Mouse (Mus musculus): ENCODE measurements around the gene D10Jhu81e. TPM values are rescaled to one million over a fixed set of nuclear protein-coding genes. Genes with fewer than 3 reads are reported as not detected.
A peak's percentile ranks its signal among the peaks of the same experiment; 100 is the strongest.

D10Jhu81e gene
- polyA plus RNA-seq, 1 experiment from 2014 or later: 40.9 TPM

- no peak overlapping the region for H3K4me2 ChIP-seq (replicated peaks)
- H3K4me1 ChIP-seq: peaks cover 12% of the 10 kb centered on the region; the same call in 1 of the 2 replicates
- no peak overlapping the region for H3K4me3 ChIP-seq (replicated peaks)
- no peak for ATAC-seq (ENCODE audit: insufficient number of reproducible peaks, low FRiP score, low TSS enrichment, low read depth)
- peaks cover 65% of the 10 kb centered on the region for H3K36me3 ChIP-seq
- H3K27ac ChIP-seq (replicated peaks): 0 out of 2 replicates have a peak overlapping the region, but pooled peaks have one; percentile 7
- H3K9ac ChIP-seq: no peak overlapping the region
- H3K27me3 ChIP-seq: no peaks in the 10 kb centered on the region
- no peaks in the 10 kb centered on the region for H3K9me3 ChIP-seq (replicated peaks)
- WGBS: 84% methylated on average over 12 of the region's 12 CpGs
These were observed 6.9 kb downstream of the D10Jhu81e start for GRCm38 (mm10) chr10:78162646-78163045.

DNA sequence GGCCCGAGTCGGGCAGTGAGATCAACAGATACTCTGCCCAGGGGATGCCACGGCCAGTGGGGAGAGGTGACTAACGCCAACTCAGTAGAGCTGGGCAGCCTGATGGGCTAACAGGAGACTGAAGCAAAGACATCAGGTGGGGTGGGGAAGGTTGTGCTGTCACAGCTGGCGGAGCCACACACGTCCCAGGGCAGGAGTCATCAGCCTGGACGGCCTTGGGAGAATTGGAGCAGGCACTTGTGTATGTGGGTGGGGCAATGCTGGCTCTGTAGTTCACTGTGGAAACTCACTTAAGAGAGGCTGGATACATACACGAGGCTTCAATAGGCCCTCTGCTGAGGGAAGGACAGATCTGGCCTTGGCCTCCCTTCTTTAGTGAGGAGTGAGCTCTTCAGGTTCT lies 8.5 kb downstream of the D10Jhu81e start:
- Histone ChIP-seq H3K4me1 (peaks cover 12% of the 10 kb centered on the region; the same call in 1 of the 2 replicates), H3K36me3 (peaks cover 50% of the 10 kb centered on the region), H3K9me3 (replicated peaks) (no peaks in the 10 kb centered on the region), H3K4me2 (replicated peaks) (no peak overlapping the region), H3K4me3 (replicated peaks) (no peak overlapping the region), H3K27me3 (no peaks in the 10 kb centered on the region), H3K9ac (no peak overlapping the region), H3K27ac (replicated peaks) (no peak overlapping the region)
- 79% methylated on average over 8 of the region's 8 CpGs for WGBS
- ATAC-seq (ENCODE audit: insufficient number of reproducible peaks, low FRiP score, low TSS enrichment, low read depth): no peak

GRCm38 (mm10) chr10:78160369-78161095 lies 9.1 kb downstream of the D10Jhu81e start:
- WGBS: 83% methylated on average over 16 of the region's 16 CpGs
- H3K4me2 ChIP-seq (replicated peaks): no peak overlapping the region
- H3K9me3 ChIP-seq (replicated peaks): no peaks in the 10 kb centered on the region
- peaks cover 12% of the 10 kb centered on the region; the same call in 1 of the 2 replicates for H3K4me1 ChIP-seq
- no peak overlapping the region for H3K27ac ChIP-seq (replicated peaks)
- H3K27me3 ChIP-seq: no peaks in the 10 kb centered on the region
- no peak overlapping the region for H3K9ac ChIP-seq
- peaks cover 45% of the 10 kb centered on the region for H3K36me3 ChIP-seq
- no peak overlapping the region for H3K4me3 ChIP-seq (replicated peaks)
- ATAC-seq (ENCODE audit: insufficient number of reproducible peaks, low FRiP score, low TSS enrichment, low read depth): 0 out of 2 replicates have a peak, but pooled peaks have one; percentile 0

GRCm38 (mm10) chr10:78159906-78160305 lies 9.7 kb downstream of the D10Jhu81e start:
- ATAC-seq (ENCODE audit: insufficient number of reproducible peaks, low FRiP score, low TSS enrichment, low read depth): peak; percentile 77
- Histone ChIP-seq H3K4me2 (replicated peaks) (peak overlapping the region; percentile 44), H3K27me3 (no peaks in the 10 kb centered on the region), H3K9me3 (replicated peaks) (no peaks in the 10 kb centered on the region), H3K9ac (no peak overlapping the region), H3K4me1 (peaks cover 12% of the 10 kb centered on the region; the same call in 1 of the 2 replicates), H3K27ac (replicated peaks) (no peak overlapping the region), H3K4me3 (replicated peaks) (peak overlapping the region; percentile 18; the same call in 1 of the 2 replicates), H3K36me3 (peaks cover 38% of the 10 kb centered on the region)
- 2% methylated on average over 7 of the region's 7 CpGs for WGBS

- ATAC-seq (ENCODE audit: insufficient number of reproducible peaks, low FRiP score, low TSS enrichment, low read depth): peak; percentile 8; the same call in 1 of the 2 replicates
- peak overlapping the region; percentile 18; the same call in 1 of the 2 replicates for H3K4me3 ChIP-seq (replicated peaks)
- H3K4me2 ChIP-seq (replicated peaks): peak overlapping the region; percentile 44
- no peaks in the 10 kb centered on the region for H3K27me3 ChIP-seq
- H3K4me1 ChIP-seq: peaks cover 12% of the 10 kb centered on the region; the same call in 1 of the 2 replicates
- H3K9me3 ChIP-seq (replicated peaks): no peaks in the 10 kb centered on the region
- no peak overlapping the region for H3K27ac ChIP-seq (replicated peaks)
- peaks cover 33% of the 10 kb centered on the region for H3K36me3 ChIP-seq
- 15% methylated on average over 17 of the region's 17 CpGs for WGBS
- no peak overlapping the region; the same call in 1 of the 2 replicates for H3K9ac ChIP-seq
These were observed 10.2 kb downstream of the D10Jhu81e start for GRCm38 (mm10) chr10:78159252-78159878.

DNA sequence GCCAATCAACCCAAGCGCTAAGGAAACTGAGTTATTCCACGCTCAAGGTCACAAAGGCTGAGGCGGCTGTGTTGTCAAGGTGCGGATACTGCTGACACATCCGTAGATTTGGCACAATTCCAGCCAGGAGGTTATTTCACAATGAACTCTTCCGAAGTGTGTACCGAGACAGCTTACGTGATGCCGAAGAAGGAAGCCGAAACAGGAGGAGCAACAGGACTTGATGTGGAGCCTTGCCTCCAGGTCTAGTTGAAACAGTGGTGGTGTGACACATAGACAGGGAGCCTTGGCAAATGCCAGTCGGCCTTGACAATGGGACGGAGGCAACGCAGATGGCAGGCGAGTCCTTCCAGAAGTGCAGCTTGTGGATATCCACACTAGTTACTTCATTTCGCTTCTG lies 11.5 kb downstream of the D10Jhu81e start:
- WGBS: 75% methylated on average over 15 of the region's 15 CpGs

DNA sequence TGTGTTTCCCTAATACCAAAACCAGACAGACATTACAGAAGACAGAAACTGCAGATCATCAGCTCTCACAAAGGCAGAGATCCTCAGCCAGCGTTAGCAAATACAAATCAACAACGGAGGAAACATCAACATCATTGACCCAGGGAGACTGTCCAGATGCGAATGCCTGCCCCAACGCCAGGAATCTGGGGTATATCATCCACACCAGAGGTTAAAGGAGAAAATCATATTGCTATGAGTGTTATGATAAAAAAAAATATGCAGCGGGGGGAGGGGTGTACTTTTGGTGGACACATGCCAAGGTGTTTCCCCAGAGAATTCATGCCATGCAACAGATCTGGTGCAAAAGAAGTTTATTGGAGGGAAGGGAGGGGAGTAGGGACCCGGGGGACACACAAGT lies 12.7 kb downstream of the D10Jhu81e start:
- H3K27ac ChIP-seq (replicated peaks): no peak overlapping the region
- peaks cover 11% of the 10 kb centered on the region; the same call in 1 of the 2 replicates for H3K36me3 ChIP-seq
- no peak for ATAC-seq (ENCODE audit: insufficient number of reproducible peaks, low FRiP score, low TSS enrichment, low read depth)
- no peaks in the 10 kb centered on the region for H3K27me3 ChIP-seq
- no peak overlapping the region for H3K4me3 ChIP-seq (replicated peaks)
- no peak overlapping the region for H3K4me2 ChIP-seq (replicated peaks)
- WGBS: 70% methylated on average over 6 of the region's 6 CpGs
- H3K9me3 ChIP-seq (replicated peaks): no peaks in the 10 kb centered on the region
- no peak overlapping the region for H3K9ac ChIP-seq
- peaks cover 12% of the 10 kb centered on the region; the same call in 1 of the 2 replicates for H3K4me1 ChIP-seq

More for the DNA sequence above, 11.5 kb downstream of the D10Jhu81e start:
- no peak overlapping the region for H3K9ac ChIP-seq
- no peak for ATAC-seq (ENCODE audit: insufficient number of reproducible peaks, low FRiP score, low TSS enrichment, low read depth)
- peaks cover 22% of the 10 kb centered on the region for H3K36me3 ChIP-seq
- no peak overlapping the region for H3K4me2 ChIP-seq (replicated peaks)
- H3K27ac ChIP-seq (replicated peaks): no peak overlapping the region
- no peaks in the 10 kb centered on the region for H3K9me3 ChIP-seq (replicated peaks)
- no peak overlapping the region for H3K4me3 ChIP-seq (replicated peaks)
- H3K4me1 ChIP-seq: peaks cover 12% of the 10 kb centered on the region; the same call in 1 of the 2 replicates
- no peaks in the 10 kb centered on the region for H3K27me3 ChIP-seq

DNA sequence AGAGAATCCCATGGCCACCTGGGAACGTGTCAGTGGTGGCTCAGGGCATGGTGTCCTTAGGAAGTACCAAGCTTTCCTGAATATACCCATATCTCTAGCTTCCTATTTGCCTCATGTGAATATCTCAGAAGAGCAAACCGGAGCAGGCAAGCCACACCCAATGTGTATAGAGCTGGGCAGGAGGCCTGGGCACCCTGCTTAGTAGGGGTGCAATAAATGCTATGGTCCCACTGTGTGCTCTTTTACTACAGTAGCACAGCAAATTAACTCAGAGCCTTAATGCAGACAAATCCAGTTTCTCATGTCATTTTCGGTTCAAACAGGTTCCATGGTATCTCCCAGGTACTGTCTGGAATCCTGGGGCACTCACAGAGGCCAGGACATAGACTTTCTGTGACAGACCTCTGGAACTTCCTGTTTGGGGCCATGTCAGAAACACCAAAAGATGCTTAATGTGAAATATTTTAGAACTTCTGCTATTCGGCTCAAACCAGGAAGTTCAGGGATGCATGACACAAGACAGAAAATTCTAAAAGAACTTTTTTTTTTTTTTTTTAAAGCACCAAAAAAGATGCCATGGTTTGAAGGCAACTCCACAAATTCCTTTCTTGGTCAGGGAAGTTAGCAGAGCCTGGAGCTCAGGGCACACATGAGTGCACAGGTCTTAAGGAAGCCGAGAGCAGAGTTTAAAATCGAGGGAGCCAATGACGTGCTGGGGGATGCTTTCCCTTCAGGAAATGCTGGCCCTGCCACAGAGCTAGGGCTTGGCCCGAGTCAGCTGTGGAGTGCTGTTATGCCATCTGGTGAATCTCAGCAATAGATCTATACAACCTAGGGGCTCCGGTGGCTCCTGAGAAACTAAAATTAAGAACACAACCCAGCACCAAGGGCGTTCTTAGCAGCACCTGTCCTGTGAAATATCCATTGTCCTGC lies 20.5 kb downstream of the D10Jhu81e start:
- Histone ChIP-seq H3K27me3 (no peaks in the 10 kb centered on the region), H3K4me1 (no peaks in the 10 kb centered on the region), H3K27ac (replicated peaks) (no peak overlapping the region), H3K9ac (no peak overlapping the region), H3K4me2 (replicated peaks) (no peak overlapping the region), H3K36me3 (no peaks in the 10 kb centered on the region), H3K9me3 (replicated peaks) (no peaks in the 10 kb centered on the region), H3K4me3 (replicated peaks) (no peak overlapping the region)
- no peak for ATAC-seq (ENCODE audit: insufficient number of reproducible peaks, low FRiP score, low TSS enrichment, low read depth)
- WGBS: 58% methylated on average over 10 of the region's 10 CpGs

- Histone ChIP-seq H3K36me3 (no peaks in the 10 kb centered on the region), H3K27ac (replicated peaks) (no peak overlapping the region), H3K4me2 (replicated peaks) (no peak overlapping the region), H3K9me3 (replicated peaks) (no peaks in the 10 kb centered on the region), H3K4me3 (replicated peaks) (no peak overlapping the region), H3K4me1 (no peaks in the 10 kb centered on the region), H3K27me3 (no peaks in the 10 kb centered on the region), H3K9ac (no peak overlapping the region)
- ATAC-seq (ENCODE audit: insufficient number of reproducible peaks, low FRiP score, low TSS enrichment, low read depth): no peak
- WGBS: 68% methylated on average over 4 of the region's 4 CpGs
These were observed 21.6 kb downstream of the D10Jhu81e start for GRCm38 (mm10) chr10:78147908-78148441.

DNA sequence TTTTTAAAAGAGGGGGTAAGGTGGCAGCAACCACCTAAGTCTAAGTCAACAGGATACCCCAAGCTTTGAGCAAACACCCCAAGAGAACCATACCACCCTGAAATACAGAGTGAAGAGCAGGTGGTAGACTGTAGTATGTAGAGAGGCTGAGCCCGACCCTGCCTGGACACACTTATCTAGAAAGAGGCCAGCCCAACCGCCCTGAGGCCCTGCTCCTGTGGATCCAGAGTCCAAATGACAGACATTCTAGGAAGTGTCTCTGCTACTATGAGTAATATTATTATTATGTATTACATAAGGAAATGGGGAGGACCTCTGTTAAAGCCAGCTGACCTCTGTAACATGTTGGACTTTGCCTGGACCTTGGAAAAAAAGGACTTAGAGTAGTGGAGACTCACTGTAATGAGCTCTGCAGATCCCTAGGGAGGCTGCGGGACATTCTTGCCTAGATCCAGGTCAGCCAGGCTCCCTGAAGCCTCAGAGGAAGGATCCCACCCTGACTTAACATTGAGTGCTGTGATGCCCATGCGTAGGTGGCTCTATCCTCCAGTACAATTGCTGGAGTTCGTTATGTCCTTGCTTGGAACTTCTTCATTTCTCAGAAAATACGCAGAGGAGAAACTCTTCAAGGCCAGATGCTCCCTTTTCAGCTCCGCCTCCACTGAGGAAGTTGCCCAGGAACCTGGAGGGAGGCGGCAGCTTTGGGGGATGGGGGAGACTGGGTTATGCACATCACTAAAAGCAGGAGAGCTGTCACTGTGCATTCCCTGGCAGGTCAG lies 25.7 kb downstream of the D10Jhu81e start:
- ATAC-seq (ENCODE audit: insufficient number of reproducible peaks, low FRiP score, low TSS enrichment, low read depth): no peak
- no peaks in the 10 kb centered on the region for H3K9me3 ChIP-seq (replicated peaks)
- H3K4me1 ChIP-seq: peaks cover 9% of the 10 kb centered on the region
- H3K27me3 ChIP-seq: no peaks in the 10 kb centered on the region
- H3K36me3 ChIP-seq: no peaks in the 10 kb centered on the region
- no peak overlapping the region for H3K4me3 ChIP-seq (replicated peaks)
- no peak overlapping the region for H3K9ac ChIP-seq
- WGBS: 53% methylated on average over 8 of the region's 8 CpGs
- H3K4me2 ChIP-seq (replicated peaks): no peak overlapping the region
- no peak overlapping the region for H3K27ac ChIP-seq (replicated peaks)
